Comparison of ENCODE assay signal across 8 mouse cellular contexts in the genomic region with DNA sequence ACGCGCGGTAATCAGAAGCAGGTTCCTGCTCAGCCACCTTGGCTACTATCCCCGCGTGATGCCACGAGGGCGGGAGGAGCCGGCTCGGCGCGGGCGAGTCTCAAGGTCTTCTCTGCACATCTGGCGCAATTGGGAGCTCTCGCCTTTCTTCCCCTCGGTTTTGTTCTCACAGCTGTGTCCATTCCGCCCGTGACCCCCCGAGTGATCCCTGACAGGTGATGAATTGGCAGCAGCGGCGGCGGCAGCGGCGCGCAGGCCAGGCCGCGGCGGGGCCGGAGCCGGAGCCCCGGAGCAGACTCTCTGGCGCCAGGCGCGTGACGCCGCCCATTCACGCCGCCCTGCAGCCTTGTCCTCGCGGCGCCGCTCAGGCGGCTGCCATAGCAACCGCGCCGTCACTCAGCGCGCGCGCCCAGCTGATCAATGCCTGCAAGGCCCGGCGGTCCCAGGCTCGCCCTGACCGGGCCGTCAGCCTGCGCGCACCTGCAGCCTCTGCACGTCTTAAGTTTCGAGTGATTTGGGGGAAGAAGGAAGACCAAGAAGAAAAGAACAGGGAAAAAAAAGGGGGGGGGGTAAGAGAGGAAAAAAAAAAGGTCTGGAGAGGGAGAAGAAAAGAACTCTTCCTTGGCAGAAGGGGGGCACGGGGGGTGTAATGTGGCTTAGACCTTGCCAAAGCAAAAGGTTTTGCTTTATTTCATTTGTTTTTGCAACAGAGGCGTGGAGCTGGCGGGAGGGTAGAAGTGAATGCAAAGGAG. TPM values are rescaled to one million over a fixed set of nuclear protein-coding genes. Genes with fewer than 3 reads are reported as not detected.
A peak's percentile ranks its signal among the peaks of the same experiment; 100 is the strongest.
DNase-seq lines count a peak whose midpoint lies in the region; ATAC-seq lines count a peak whose summit lies in the region.

No protein-coding gene starts in this region.

- DNase-seq in NIH3T3 (ENCODE audit: low read depth): peak; percentile 98
- peak; percentile 87 for DNase-seq in cerebellum, adult 9-11 months
- DNase-seq in frontal cortex, postnatal 25 days (ENCODE audit: low spot score in 2 of 2): peak; percentile 85 to 86
- peak; percentile 85 for DNase-seq in left cerebral cortex, adult 11 months (ENCODE audit: low spot score)
- peak; percentile 96 for DNase-seq in lung, postnatal 36 days
- DNase-seq in right cerebral cortex, adult 18-20 months: peak; percentile 93
- DNase-seq in urinary bladder, postnatal 10 days (ENCODE audit: low spot score): peak; percentile 88

- H3K4me2 ChIP-seq in hindbrain, embryonic 15.5 days: peak overlapping the region; percentile 98

- ATAC-seq in hindbrain, embryonic 15.5 days (ENCODE audit: low FRiP score, low read depth): peak; percentile 75

- under 1% methylated on average over 58 of the region's 61 CpGs for whole genome bisulfite sequencing in hindbrain, embryonic 15.5 days

- H3K27me3 ChIP-seq in hindbrain, embryonic 15.5 days: 0 out of 2 replicates have a peak, but pooled peaks cover 3% of the 10 kb centered on the region

- peak overlapping the region; percentile 64 for H3K4me3 ChIP-seq in hindbrain, embryonic 15.5 days

- peaks cover 51% of the 10 kb centered on the region for H3K4me1 ChIP-seq in hindbrain, embryonic 15.5 days (replicated peaks)

- peak overlapping the region; percentile 91 for H3K27ac ChIP-seq in hindbrain, embryonic 15.5 days (replicated peaks)

- no peaks in the 10 kb centered on the region for H3K9me3 ChIP-seq in hindbrain, embryonic 15.5 days

- no peaks in the 10 kb centered on the region for H3K36me3 ChIP-seq in hindbrain, embryonic 15.5 days

- peak overlapping the region; percentile 54 for H3K9ac ChIP-seq in hindbrain, embryonic 15.5 days

RNA-seq across cellular contexts. Expression of a gene that starts 1.8 kb away (rescaled TPM):
- 279 and 312 TPM in 2 replicates for polyA plus RNA-seq in hindbrain, embryonic 15.5 days (2015; fragmentation: Nextera tagmentation; extraction: Ambion mirVana)

Comparison
In these comparisons a context has a peak if more than half of its experiments do, and no peak if none do; other contexts are left out.
1. Peak in every context shown above with its lines: DNase-seq, ATAC-seq, H3K4me3 ChIP-seq and H3K27ac ChIP-seq.